Mouse (Mus musculus) kidney, adult 18-20 months (tissue): Measurements from ENCODE around the gene Vps35l.

Experiments used
- DNase-seq: peaks from one replicate; pipeline ENCODE4 v3.0.0; 2021

Vps35l gene

DNA sequence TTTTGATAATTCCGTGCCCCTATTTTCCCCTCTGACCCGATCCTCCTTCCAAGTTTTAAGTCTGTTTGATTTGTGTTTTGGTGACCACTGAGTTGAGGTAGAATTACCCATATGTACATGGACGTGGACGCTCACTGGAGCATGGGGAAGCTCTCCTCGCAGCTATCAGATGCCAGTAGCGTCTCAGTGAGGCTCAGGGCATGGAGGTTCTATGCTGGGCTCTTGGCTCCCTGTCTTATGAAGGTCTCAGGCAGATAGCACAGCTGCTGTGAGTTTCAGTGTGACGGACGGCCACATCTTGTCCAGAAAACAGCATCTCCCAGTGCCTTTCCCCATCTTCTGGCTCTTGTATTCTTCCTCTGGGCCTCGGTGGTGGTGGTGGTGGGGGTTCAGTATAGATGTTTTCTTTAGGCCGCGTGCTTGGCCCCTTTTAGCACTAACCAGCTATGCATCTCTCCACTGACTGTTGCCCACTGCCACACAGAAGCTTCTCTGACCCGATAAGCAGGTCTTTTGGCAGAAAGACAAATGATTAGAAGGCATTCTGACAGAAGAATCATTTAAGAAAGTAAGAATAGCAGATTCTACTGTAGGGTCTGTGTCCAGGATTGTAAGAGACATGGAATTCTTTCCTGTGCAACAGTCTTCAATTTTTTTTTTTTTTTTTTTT, 82.0 kb downstream of the Vps35l start:
- DNase-seq, result no peak

DNA sequence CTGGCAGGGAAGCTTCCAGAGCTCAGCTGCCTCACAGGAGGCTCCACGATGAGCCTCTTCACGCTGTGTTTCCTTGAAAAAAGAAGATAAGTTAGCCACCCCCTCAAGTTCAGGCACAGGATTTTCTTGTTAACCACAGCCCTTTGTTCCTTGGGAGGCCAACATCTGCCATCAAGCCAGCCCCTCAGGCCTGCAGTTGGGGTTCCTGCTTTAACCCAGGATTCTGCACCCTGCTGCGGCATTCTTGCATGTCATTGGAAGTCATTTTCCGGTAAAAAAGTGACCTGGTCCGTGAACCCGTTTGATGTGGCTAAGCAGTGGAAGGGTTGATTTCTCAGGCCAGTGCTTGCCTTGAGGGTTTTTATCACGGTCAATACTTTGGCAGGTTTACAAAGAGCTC, 84.4 kb downstream of the Vps35l start:
- no peak for DNase-seq

DNA sequence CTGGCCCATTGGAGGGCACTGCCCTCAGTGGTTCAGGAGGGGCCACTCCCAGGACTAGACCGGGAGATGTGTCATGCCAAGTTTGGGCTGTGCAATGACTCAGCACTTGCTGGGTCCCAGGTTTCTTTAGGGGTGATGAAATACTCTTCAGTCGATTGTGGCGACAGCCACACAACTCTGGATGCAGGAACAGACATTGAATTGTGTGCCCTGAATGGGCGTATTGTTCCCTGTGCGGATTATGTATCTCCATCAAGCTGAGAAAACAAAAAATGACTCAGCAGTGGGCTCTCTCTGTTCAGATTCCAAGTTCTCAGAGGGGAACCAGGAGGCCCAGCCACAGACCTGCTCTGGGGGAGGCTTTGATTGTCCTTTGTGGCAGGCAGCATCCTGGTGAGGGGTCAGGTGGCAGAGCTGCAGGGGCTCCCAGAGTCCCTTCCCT, 88.0 kb downstream of the Vps35l start:
- no peak for DNase-seq

DNA sequence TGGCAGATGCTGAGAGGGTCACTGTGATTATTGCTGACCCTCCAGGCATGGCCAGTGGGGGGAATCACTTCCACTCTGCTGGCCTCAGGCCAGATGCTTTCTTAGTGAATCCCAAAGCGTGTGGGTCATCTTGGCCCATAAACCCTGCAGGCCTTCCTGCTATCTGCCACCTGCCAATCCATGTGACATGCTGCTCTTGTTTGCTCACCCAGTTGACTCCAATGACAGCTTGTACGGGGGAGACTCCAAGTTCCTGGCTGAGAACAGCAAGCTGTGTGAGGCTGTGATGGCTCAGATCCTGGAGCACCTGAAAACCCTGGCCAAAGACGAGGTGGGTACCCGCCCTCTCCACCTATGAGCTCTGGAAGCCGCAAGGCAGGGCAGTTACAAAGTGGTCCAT, 97.9 kb downstream of the Vps35l start:
- no peak for DNase-seq

DNA sequence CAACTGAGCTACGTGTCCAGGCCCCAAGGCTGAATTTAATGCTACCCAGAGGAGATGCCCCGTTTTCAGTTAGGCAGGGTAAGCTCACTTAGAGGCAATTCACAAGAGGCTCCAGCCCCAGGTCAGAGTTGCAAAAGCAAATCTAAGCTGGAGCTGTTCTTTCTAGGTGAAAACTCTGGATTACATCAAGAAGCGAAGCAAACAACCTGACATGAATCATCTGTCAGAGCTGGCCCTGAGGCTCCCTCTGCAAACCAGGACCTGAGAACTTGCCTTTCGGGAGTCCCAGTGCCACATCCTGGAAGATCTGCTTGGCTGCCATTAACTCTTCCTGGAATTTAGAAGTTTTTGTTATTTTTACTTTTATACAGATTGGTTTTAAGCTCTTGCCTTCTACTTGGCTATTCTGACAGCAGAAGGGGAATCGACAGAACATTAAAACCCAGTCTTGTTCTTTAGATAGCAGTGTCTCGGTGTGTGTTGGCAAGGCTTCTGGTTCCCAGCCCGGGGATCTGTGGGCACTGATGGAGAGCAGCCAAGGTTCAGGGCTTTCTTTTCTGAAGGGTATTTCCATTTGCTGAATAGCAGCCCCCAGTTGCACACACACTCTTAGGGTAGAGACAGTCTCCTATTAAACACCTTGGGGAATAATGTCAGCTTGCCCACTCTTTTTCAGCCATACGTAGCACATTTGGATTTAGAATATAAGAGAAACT, 101.2 kb downstream of the Vps35l start:
- no peak for DNase-seq

DNA sequence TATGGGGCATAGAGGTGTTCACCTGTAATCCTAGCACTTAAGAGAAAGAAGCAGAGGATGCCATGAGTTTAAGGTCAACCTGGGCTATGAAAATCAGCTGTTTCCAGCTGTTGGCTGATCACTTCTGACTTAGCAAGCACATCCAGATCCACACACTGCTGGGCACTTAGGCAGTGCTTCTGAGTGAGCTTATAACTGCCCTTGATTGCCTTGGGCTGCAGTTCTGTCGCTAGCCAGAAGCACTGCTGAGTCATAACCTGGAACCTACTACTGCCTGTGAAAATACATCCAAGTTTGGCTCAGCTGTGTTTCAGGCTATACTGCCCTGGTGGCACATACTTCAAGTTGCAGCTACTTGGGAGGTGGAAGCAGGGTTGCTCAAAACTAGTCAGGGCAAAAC, 101.8 kb downstream of the Vps35l start:
- no peak for DNase-seq

DNA sequence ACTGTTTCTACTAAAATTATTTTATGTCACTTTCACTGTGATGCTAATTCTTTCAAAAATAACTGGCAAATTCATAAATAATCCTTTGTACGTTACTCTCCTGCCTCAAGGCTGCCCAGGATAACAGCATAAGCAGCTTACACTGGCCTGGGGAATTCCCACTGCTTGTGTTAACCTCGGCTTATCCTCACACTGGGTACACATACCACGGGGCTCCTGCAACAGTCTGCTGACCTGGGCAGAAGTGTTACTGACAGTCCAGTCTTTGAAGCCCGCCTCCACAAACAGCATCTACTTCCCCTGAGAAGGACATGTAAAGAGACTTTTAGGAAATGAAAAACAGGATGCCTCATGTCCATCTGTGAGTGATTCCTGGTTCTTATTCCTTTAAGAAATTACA, 102.9 kb downstream of the Vps35l start:
- no peak for DNase-seq

DNA sequence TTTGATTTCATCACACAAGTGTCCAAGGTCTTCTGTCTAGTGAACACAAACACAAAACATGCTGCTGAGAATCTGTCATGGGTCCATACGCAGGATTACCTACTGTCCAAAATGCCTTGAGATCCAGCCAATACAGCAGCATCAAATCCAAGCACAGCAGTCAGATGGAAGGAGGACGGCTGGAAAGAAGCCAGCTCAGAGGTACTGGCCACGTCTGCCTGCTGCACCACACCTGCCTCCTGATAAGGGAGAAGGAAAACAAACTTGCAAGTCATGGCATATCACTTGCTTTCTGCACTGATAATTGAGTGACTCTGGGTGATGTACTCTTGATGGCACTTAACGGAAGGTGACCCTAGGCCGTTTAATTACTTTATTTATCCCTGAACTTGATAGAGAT, 105.1 kb downstream of the Vps35l start:
- DNase-seq, result no peak

DNA sequence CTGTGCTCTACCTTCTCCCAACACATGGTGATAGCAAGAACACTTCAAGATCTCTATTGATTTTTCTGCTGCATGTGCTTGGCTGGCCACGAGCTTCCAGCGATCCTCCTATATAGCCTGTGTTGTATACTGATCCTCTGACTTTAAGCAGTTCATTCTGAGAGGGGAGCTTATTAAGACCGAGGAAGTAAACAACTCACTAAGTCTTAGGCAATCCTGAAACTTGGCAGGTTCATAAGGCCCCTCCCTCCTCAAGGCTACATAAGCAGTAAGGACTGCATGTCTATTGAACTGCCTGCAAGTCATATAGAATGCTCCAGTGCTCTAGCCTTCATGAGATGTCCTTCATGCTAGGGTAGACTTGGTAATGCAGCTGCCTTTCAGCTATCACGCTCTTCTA, 106.3 kb downstream of the Vps35l start:
- DNase-seq, result no peak

DNA sequence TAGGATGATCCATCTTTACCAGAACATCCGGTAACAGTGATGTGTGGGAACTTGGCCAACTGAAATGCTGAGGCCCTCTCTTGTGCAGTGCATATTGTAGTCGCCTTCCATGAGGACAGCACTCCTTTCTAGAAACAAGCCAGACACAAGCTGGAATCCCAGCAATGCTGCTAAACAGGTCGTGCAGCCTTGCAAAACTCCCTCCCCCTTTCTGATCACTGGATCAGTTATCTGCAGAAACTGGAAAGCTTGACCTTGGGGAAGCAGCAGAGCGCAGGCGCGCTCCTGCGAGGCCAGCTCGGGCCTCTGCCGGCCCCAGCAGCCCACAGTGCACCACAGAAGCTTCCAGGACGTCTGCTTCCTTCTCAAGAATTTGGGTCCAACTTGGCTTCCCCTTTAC, 108.8 kb downstream of the Vps35l start:
- DNase-seq, result peak; percentile 67

DNA sequence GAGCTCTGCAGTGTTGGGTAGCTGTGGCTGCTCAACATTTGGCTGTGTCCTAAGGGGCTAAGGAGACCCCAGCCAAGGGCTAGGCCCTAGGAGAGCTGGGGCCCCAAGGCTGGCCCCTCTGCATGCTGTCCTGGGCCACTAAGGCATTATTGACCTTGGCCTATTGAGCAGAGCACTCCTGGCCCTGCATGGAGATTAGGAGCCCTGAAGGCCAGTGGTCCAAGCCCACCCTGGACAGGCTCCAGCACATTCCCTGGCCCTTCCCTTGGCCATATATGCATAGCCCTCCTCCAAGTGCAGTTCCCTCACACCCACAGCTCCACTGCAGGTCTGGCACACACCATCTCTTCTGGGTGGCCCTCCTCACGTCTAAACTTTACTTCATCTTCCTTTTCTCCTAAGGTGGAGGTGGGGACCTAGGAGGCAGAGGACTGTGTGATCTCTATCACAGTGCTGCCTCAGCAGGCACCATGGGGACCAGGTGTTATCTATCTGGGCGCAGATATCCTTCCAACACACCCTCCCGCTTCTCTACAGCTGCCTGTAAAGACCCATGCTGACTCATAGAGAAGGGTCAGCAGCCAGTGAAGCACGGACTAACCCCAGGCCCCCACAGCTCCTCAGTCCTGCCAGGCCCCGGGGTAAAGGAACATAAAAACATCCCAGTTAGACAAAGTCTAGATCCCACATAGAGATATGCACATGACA, 109.7 kb downstream of the Vps35l start:
- no peak for DNase-seq

DNA sequence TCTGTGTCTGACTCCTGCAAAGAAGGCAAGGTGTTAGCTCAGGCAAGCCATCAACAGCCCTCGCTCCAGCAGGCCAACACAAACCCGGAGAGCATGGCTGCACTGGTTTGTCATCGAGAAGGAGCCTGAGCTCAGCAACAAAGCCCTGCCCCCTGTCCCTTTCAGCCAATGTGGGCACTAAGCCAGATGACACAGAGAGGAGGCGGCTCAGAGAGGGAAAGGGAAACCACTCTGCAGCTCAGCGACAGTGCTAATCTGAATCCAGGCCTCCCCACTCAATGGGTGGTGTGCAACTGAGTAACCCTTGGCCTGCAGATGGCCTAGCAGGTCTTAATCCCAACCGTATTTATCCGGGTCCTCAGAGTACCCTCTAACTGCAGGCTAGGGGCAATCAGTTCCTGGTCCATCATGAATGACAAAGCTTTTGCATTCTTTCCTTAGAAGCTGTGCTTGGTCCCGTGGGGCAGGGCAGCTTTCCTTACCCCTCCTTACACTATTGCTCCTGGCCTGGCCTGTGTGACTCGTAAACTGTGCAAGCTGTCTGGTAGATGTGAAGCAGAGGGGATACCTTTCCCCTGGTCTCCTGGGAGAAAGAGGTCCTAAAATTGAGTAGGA, 110.8 kb downstream of the Vps35l start:
- DNase-seq, result no peak

DNA sequence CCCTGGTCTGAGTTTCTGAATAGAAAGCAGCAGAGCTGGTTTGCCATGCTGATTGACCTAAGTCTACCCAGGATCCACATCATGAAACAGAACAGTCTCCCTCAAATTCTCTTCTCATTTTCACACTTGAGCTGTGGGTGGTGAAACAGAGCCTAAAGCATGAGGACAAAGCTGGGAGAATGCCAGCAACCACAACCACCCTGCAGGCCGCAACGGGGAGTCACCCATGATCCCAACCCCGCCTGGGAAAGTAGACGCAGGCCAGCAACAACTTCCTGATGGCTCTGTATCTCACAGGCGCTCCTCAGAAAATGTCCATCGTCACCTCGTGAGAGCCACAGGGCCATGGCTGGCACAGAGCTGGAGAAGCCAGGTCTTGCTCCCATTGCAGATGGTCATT, 111.5 kb downstream of the Vps35l start:
- no peak for DNase-seq

DNA sequence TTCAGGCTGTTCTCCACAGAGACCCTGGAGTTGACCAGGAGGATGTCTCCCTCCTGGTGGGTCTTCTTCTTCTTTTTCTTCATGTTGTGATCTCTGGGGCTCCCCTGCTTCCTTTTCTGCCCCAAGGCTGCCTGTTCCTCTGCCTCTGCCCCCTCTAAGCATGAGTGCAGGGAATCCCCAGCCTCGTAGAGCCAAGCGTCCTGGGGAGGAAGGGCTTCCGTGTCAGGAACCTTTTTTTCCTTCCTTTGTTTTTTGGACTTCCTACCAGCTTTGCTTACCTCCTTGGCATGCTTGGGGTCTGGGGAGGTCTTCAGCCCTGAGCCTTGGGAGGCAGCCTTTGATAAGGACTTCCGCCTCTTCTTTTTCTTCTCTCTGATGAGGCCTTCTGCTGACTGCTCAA, 112.6 kb downstream of the Vps35l start:
- no peak for DNase-seq

DNA sequence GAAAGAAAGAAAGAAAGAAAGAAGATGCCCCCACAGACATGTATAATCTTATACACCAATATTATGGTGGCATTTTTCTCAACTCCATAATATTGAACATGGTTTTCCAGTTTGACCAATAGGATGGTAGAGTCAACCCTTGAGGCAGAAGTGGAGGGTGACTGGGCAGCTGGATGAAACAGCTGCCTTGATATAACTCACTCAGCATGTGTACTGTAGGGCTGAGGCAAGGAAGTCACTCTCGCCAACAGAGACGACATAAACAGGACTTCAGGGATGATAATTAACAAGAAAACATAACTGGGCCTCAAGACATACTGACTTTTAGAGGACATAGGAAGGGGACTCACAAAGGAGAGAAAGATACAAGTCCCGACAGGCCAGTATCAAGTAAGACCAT, 114.6 kb downstream of the Vps35l start:
- DNase-seq, result no peak

DNA sequence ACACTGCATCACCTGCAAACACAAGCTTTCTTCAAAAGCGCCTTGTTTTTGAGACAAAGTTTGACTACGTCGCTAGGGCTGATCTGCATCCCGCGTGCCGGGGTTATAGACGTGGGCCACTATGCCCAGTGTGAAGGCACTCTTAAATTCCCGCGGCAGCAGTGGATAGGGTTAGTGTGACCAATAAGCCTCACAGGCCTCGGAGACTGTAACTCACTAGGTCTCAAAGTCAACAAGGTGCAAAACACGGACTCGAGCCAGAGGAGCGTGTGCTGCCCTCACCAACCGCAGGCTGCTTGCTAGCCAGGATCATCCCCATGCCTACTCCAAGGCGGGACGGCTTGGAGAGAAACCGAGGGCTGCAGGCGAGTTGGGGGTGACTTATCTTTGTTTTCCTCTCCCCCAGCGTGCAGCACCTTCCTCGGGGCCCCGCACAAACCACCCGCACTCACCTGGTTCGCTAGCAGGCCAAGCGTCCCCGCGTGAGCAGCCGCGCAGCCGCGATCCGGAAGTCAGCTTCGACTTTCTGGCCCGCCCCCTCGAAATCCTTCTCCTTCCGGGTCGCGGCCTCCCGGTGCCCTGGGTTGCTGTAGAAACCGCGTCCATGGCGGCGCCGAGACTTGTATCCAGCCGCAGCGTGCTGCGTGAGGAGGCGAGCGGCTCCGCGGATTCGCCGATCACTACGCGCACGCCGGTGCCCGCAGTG, 115.3 kb downstream of the Vps35l start, which contains the start of gene Iqck:
Iqck (plus strand) TSS at position 582 of the 706 bp plus-strand sequence.
- peak; percentile 92 for DNase-seq

DNA sequence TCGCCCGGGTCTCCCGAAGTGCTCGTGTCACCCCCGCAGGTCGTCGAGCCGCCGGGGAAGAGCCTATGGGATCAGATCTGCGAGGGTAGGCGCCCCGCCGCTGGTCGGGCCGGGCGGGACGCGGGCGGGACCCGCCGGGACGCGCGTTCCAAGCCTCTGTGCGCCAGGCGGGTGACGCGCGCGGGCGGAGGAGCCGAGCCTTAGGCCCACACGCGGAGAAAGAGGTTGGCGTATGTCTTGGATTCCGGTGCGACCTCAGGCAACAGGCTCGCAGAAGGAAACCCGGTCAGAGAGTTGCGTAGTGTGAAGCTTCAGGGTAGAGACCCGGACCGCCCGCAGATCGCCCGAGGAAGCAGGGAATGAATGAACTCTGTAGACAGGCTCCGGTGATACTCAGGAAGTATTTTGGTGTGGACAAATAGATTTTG, 115.9 kb downstream of the Vps35l start, which contains the start of gene Knop1:
Knop1 (minus strand) TSS at position 378 of the 428 bp plus-strand sequence.
- no peak for DNase-seq

DNA sequence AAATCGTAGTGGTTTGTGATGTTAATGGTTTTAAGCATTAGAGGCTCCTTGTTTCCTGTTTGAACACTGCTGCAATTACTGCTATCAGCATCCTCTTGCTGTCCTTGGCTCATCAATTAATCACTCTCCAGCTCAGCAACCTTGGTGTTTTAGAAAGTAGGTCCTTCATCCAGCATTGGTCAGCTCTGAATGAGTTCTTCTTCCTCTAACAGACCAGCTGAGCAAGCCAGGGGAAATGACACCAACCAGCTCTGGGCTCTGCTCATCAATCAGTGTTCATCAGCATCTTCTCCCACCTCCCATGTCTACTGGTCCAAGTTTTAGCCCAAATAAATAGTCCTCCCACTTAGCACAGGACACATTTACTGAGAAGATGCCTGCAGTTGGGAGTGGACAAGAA, 118.6 kb downstream of the Vps35l start:
- no peak for DNase-seq

DNA sequence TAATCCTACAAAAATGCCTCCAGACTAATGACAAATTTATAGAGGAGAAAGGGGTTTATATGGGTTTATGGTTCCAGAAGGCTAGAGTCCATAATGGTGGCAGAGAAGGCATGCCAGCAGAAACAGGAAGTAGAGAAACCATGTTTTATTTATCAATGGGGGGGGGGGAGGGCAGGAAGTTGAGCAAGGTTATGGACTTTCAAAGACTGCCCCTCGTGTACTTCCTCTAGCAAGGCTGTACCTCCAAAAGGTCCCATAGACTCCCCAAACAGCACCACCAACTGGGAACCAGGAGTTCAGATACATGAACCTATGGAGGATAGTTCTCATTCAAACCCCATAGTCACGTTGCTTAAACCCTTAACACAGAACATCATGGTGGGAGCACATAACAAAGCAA, 125.3 kb downstream of the Vps35l start:
- DNase-seq, result no peak

DNA sequence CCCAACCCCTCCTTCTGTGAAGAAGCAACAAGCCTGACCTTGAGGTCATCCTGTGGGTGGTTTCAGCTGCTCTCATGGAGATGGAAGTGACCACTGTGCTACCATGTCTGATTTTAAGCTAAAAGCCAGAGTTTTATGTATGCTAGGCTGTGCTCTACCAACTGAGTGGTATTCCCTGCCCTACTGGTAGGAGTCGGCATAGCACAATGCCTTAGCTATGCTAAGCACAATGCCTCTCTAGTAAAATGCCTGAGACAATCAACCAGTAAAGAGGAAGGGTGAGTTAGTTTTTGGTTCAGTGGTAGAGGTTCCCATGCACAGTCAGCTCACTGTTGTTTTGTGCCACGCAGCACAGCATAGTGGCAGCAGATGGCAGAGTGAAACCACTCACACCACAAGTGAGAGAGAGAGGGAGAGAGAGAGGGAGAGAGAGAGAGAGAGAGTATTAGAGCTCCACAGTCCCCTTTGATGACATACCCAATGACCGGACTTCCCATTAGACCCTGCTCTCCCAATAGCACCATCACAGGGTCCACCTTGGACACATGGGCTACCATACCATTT, 139.5 kb downstream of the Vps35l start:
- DNase-seq, result no peak

DNA sequence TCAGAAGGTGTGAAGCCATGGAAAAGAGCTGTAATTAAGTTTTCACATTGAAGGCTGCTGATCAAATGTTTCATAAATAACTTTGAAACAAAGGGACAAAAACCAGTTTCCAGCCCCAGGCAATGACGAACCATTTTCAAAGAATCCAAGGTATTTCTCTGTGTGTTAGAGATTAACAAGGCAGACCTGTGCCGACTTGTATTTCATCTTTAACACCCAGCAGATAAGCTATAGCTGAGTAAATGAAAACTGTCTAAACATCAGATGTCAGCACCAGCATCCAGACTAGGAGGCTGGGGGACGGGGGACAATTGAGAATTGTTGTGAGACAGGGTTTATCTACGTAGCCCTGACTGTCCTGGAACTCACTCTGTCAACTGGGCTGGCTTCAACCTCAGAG, 143.9 kb downstream of the Vps35l start:
- no peak for DNase-seq

DNA sequence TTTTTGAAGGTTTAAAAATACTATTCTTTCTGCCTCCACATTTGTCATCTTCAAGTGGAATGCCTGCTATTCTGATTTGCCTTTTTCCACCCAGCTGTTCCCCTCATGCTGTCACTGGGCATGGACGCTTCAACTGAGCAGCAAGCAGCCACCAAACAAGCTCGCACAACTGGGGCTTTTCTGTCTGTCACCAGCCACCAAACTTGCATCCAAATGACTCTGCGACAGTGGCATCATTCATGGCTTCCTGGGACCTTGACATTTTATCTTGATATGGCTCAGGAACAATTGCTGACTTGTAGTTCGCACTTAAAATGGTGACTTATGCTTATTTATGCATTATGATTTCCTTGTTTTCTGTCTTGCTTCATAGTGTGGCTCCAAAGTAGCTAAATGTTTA, 144.9 kb downstream of the Vps35l start:
- no peak for DNase-seq
